Mouse (Mus musculus) brain, embryonic 14.5 days (tissue): ENCODE measurements at regions not wholly inside any gene's neighbourhood (a gene's known extent, or its start where the extent isn't known, plus 50 kb on each side); places are given as distances from the start of the nearest gene placed in this dataset.

Experiments
- CTCF ChIP-seq: fragments of 200-500 bp; IDR thresholded peaks from 2 replicates; pipeline ENCODE4 v1.5.1; 2012; ENCODE audit warnings: inconsistent platforms, mild to moderate bottlenecking, moderate library complexity, borderline replicate concordance; ENCODE audit not compliant: insufficient read depth, insufficient read length; ENCODE audit errors: extremely low read depth
- POLR2A ChIP-seq: fragments of 200-500 bp; IDR thresholded peaks from 2 replicates; pipeline ENCODE4 v1.6.1; 2012; ENCODE audit warnings: mild to moderate bottlenecking, inconsistent platforms, borderline replicate concordance; ENCODE audit not compliant: poor library complexity, insufficient read depth, insufficient read length, severe bottlenecking; ENCODE audit errors: extremely low read depth

- TF ChIP-seq POLR2A (no peak), CTCF (no peak)
These were observed 99.1 kb upstream of the Klf13 start for GRCm38 (mm10) chr7:64037701-64038231.
